In the genomic region with DNA sequence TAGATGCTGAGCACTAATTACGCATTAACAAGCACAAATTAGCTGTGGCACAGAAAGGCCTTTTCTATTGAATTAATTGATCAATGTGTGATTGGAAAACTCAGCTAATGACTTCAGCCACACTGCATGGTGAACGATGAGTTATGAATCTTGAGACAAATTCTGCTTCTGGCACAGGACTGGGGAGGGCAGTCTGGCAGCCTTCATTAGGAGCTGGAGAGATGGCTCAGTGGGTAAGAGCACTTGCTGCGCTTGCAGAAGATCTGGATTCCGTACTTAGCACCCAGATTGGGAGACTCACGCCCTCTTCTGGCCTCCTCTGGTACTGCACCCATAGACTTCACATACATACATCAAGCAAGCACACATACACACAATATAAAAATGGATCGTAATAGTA, we compare ENCODE assay signal across 17 mouse cellular contexts.
DNase-seq lines count a peak whose midpoint lies in the region; ATAC-seq and TF ChIP-seq lines count a peak whose summit lies in the region.
"Had no signal": no experiment of that assay in that cellular context is flagged by ENCODE, and none has a peak within 500 bp of the region (broad histone marks: within the 10 kb centered on the region; RNA-seq: fewer than 3 reads in every experiment).

No protein-coding gene starts in this region.

- no peak for ATAC-seq in liver, postnatal 0 days
- ATAC-seq in liver, embryonic 12.5 days: no peak
- no peak for ATAC-seq in midbrain, postnatal 0 days (ENCODE audit: low FRiP score)
- no peak for ATAC-seq in monocyte, adult 5-6 weeks (replicated peaks; ENCODE audit: insufficient number of reproducible peaks, low FRiP score, low TSS enrichment, poor library complexity, severe bottlenecking)

- H3K4me3 ChIP-seq in heart, adult 2 months: no peak overlapping the region
- no peak overlapping the region for H3K4me3 ChIP-seq in liver, postnatal 0 days (ENCODE audit: low read depth, low read length)
- no peak overlapping the region for H3K4me3 ChIP-seq in liver, embryonic 12.5 days
- no peak overlapping the region for H3K4me3 ChIP-seq in midbrain, postnatal 0 days (ENCODE audit: low read depth, low read length)
- H3K4me3 ChIP-seq: hindbrain, embryonic 15.5 days; limb, embryonic 12.5 days; lung, embryonic 15.5 days; myocyte had no signal

- intact Hi-C loops in heart, adult 2 months (cut with DNase I): no loop called here
- intact Hi-C loops in heart, postnatal 10 days (cut with DNase I): no loop called here

- no peak overlapping the region for H3K4me2 ChIP-seq in liver, postnatal 0 days (ENCODE audit: low read depth, low read length)
- H3K4me2 ChIP-seq in liver, embryonic 12.5 days: no peak overlapping the region
- no peak overlapping the region for H3K4me2 ChIP-seq in midbrain, postnatal 0 days (ENCODE audit: low read depth, low read length, poor library complexity, severe bottlenecking)
- H3K4me2 ChIP-seq: hindbrain, embryonic 15.5 days; limb, embryonic 12.5 days; lung, embryonic 15.5 days had no signal

- H3K27ac ChIP-seq in heart, adult 2 months: no peak overlapping the region
- no peak overlapping the region for H3K27ac ChIP-seq in liver, postnatal 0 days (ENCODE audit: low read depth)
- no peak overlapping the region for H3K27ac ChIP-seq in liver, embryonic 12.5 days
- no peak overlapping the region for H3K27ac ChIP-seq in midbrain, postnatal 0 days (ENCODE audit: low read depth, low read length)
- H3K27ac ChIP-seq: hindbrain, embryonic 15.5 days; limb, embryonic 12.5 days; lung, embryonic 15.5 days had no signal

- H3K36me3 ChIP-seq in heart, adult 2 months (ENCODE audit: control insufficient read depth, insufficient read depth, low read length): no peaks in the 10 kb centered on the region
- H3K36me3 ChIP-seq in liver, postnatal 0 days (replicated peaks; ENCODE audit: insufficient read depth, low read length): no peaks in the 10 kb centered on the region
- H3K36me3 ChIP-seq in liver, embryonic 12.5 days: no peaks in the 10 kb centered on the region
- no peaks in the 10 kb centered on the region for H3K36me3 ChIP-seq in midbrain, postnatal 0 days (ENCODE audit: insufficient read depth, low read length)
- H3K36me3 ChIP-seq: hindbrain, embryonic 15.5 days; limb, embryonic 12.5 days; lung, embryonic 15.5 days had no signal

- 70% methylated on average over 6 of the region's 6 CpGs for WGBS in heart, adult 2 months
- WGBS in liver, postnatal 0 days (ENCODE audit: insufficient replicate concordance): 71% methylated on average over 6 of the region's 6 CpGs
- WGBS in liver, embryonic 12.5 days (ENCODE audit: insufficient replicate concordance): 59% methylated on average over 6 of the region's 6 CpGs
- WGBS in midbrain, postnatal 0 days: 71% methylated on average over 6 of the region's 6 CpGs

- TF ChIP-seq EP300 in heart, adult 2 months (IDR thresholded peaks at IDR 0.05; ENCODE audit: insufficient read depth, low read depth, low read length): no peak
- TF ChIP-seq EP300 in liver, postnatal 0 days (IDR thresholded peaks at IDR 0.05; ENCODE audit: low read depth): no peak

- no peak for DNase-seq in heart, adult 2 months
- no peak for DNase-seq in heart, postnatal 10 days
- no peak for DNase-seq in liver, postnatal 0 days
- peak; percentile 44 for DNase-seq in Muller cell, postnatal 12 days (ENCODE audit: inconsistent ontology term)
- no peak for DNase-seq in midbrain, postnatal 0 days (ENCODE audit: low spot score)
- DNase-seq: cerebellum, adult 11-12 months; cerebellum, postnatal 36 days; heart, adult 18-20 months; kidney, adult 9 months; spleen, adult 18-20 months; thymus, postnatal 4 days had no signal

- no peaks in the 10 kb centered on the region for H3K27me3 ChIP-seq in heart, adult 2 months (ENCODE audit: control insufficient read depth, insufficient read depth, low read length)
- no peaks in the 10 kb centered on the region for H3K27me3 ChIP-seq in liver, postnatal 0 days (ENCODE audit: insufficient read depth, low read length)
- H3K27me3 ChIP-seq in liver, embryonic 12.5 days (replicated peaks): no peaks in the 10 kb centered on the region
- H3K27me3 ChIP-seq in midbrain, postnatal 0 days (ENCODE audit: insufficient read depth, low read length): no peaks in the 10 kb centered on the region
- H3K27me3 ChIP-seq: hindbrain, embryonic 15.5 days; limb, embryonic 12.5 days; lung, embryonic 15.5 days had no signal

- peak; percentile 4; the same call in 1 of the 2 replicates for TF ChIP-seq CTCF in heart, adult 2 months (IDR thresholded peaks at IDR 0.05)
- TF ChIP-seq CTCF in liver, postnatal 0 days (IDR thresholded peaks at IDR 0.05; ENCODE audit: low read depth): peak; percentile 28
- peak; percentile 68 for TF ChIP-seq CTCF in midbrain, postnatal 0 days (IDR thresholded peaks at IDR 0.05)

- H3K4me1 ChIP-seq in heart, adult 2 months (ENCODE audit: control insufficient read depth, insufficient read depth, low read length): no peaks in the 10 kb centered on the region
- no peaks in the 10 kb centered on the region for H3K4me1 ChIP-seq in liver, postnatal 0 days (ENCODE audit: insufficient read depth)
- H3K4me1 ChIP-seq in liver, embryonic 12.5 days: no peaks in the 10 kb centered on the region
- no peaks in the 10 kb centered on the region for H3K4me1 ChIP-seq in midbrain, postnatal 0 days (ENCODE audit: insufficient read depth, low read length)
- H3K4me1 ChIP-seq: hindbrain, embryonic 15.5 days; limb, embryonic 12.5 days; lung, embryonic 15.5 days had no signal

- TF ChIP-seq POLR2A in heart, adult 2 months (IDR thresholded peaks at IDR 0.05; ENCODE audit: insufficient read depth, low read depth, low read length): no peak

- no peaks in the 10 kb centered on the region for H3K79me2 ChIP-seq in heart, adult 2 months (replicated peaks; ENCODE audit: control insufficient read depth, insufficient read depth, low read length)

- H3K9me3 ChIP-seq in liver, postnatal 0 days (ENCODE audit: low read length): 0 out of 2 replicates have a peak, but pooled peaks cover 2% of the 10 kb centered on the region
- 0 out of 2 replicates have a peak, but pooled peaks cover 27% of the 10 kb centered on the region for H3K9me3 ChIP-seq in liver, embryonic 12.5 days (replicated peaks)
- H3K9me3 ChIP-seq in midbrain, postnatal 0 days (ENCODE audit: low read length): no peaks in the 10 kb centered on the region
- H3K9me3 ChIP-seq: hindbrain, embryonic 15.5 days; lung, embryonic 15.5 days had no signal

- H3K9ac ChIP-seq in heart, adult 2 months (ENCODE audit: low read depth, low read length): no peak overlapping the region
- H3K9ac ChIP-seq in liver, postnatal 0 days (replicated peaks): no peak overlapping the region
- H3K9ac ChIP-seq in liver, embryonic 12.5 days: no peak overlapping the region
- no peak overlapping the region for H3K9ac ChIP-seq in midbrain, postnatal 0 days (replicated peaks; ENCODE audit: low read length, poor library complexity, severe bottlenecking)
- H3K9ac ChIP-seq: hindbrain, embryonic 15.5 days; limb, embryonic 12.5 days; lung, embryonic 15.5 days had no signal

Comparison
In these comparisons a context has a peak if more than half of its experiments do, and no peak if none do; other contexts are left out.
1. CTCF ChIP-seq: peak in every context shown above with its lines; median percentile 68 in midbrain, postnatal 0 days; 28 in liver, postnatal 0 days; 4 in heart, adult 2 months.